Mouse (Mus musculus) hindbrain, postnatal 0 days (tissue): ENCODE results near the gene Elf5. TPM values are rescaled to one million over a fixed set of nuclear protein-coding genes. Genes with fewer than 3 reads are reported as not detected.

Experiments used
- ATAC-seq: fragments of 200-750 bp; cut with Nextera tagmentation; 2 replicates; pipeline ENCODE4 v1.8.0; 2017; ENCODE audit warnings: mild to moderate bottlenecking, moderate TSS enrichment, moderate library complexity
- DNase-seq: peaks from one replicate; pipeline ENCODE4 v3.0.0-alpha.2; 2015; ENCODE audit warnings: low spot score
- H3K27ac ChIP-seq: fragments of 300-500 bp; sonication (generic); 2 replicates; pipeline ENCODE4 v1.5.1; 2014; ENCODE audit warnings: mild to moderate bottlenecking
- H3K27me3 ChIP-seq: fragments of 300-500 bp; sonication (generic); 2 replicates; pipeline ENCODE4 v1.6.1; 2014; ENCODE audit warnings: low read length, mixed read lengths; ENCODE audit not compliant: insufficient read depth
- H3K36me3 ChIP-seq: fragments of 300-500 bp; sonication (generic); 2 replicates; pipeline ENCODE4 v1.6.1; 2014; ENCODE audit warnings: low read length, mixed read lengths; ENCODE audit not compliant: insufficient read depth
- H3K4me1 ChIP-seq: fragments of 300-500 bp; sonication (generic); 2 replicates; pipeline ENCODE4 v1.6.1; 2014; ENCODE audit warnings: antibody characterized with exemption, low read length, mixed read lengths; ENCODE audit not compliant: insufficient read depth
- H3K4me2 ChIP-seq: fragments of 300-500 bp; sonication (generic); 2 replicates; pipeline ENCODE4 v1.6.1; 2014; ENCODE audit warnings: low read depth, mild to moderate bottlenecking, low read length, moderate library complexity, mixed read lengths
- H3K4me3 ChIP-seq: fragments of 300-500 bp; sonication (generic); 2 replicates; pipeline ENCODE4 v1.5.1; 2014; ENCODE audit warnings: low read length
- H3K9ac ChIP-seq: fragments of 300-500 bp; sonication (generic); replicated peaks from 2 replicates; pipeline ENCODE4 v1.6.1; 2014; ENCODE audit warnings: mild to moderate bottlenecking, low read length, moderate library complexity, mixed read lengths
- H3K9me3 ChIP-seq: fragments of 300-500 bp; sonication (generic); 2 replicates; pipeline ENCODE4 v1.6.1; 2016; ENCODE audit warnings: low read length, mixed read lengths
- CTCF ChIP-seq: IDR thresholded peaks from 2 replicates; pipeline ENCODE4 v1.5.1; 2016; ENCODE audit warnings: antibody characterized with exemption, control low read depth, low read depth
- WGBS: fragments of 180-500 bp; shearing (Covaris S2); extraction: QIAGEN DNeasy Blood & Tissue Kit; methylation state at CpG from one replicate; pipeline ENCODE4 v1.1.7; 2014; 5-methylcytosine and 5-hydroxymethylcytosine counted together
- polyA plus RNA-seq: library from polyadenylated mRNA; unstranded; fragments of >200 nt; fragmentation: Nextera tagmentation; extraction: Ambion mirVana; gene quantifications from 2 replicates; pipeline ENCODE4 v1.2.1, GENCODE M21; 2015
- total RNA-seq: library from RNA; depleted of rRNA; stranded (reverse); fragments of >200 nt; gene quantifications from 2 replicates; pipeline ENCODE4 v1.2.3, GENCODE M21; 2014; rRNA removed

The Elf5 gene
- total and polyA plus RNA-seq, 2 experiments from 2014 or later, result not detected

GRCm38 (mm10) chr2:103484617-103485401, 73.3 kb downstream of the Elf5 start, which contains the start of gene Cat:
Gene Cat, minus strand, starts transcription at chr2:103485160.
- peak; percentile 99 for ATAC-seq
- WGBS, result under 1% methylated on average over 41 of the region's 41 CpGs
- no peaks in the 10 kb centered on the region for H3K36me3 ChIP-seq
- H3K27me3 ChIP-seq, result no peaks in the 10 kb centered on the region
- peaks cover 7% of the 10 kb centered on the region; the same call in 1 of the 2 replicates for H3K4me1 ChIP-seq
- TF ChIP-seq CTCF, result no peak
- peak; percentile 96 for DNase-seq
- H3K9ac ChIP-seq, result peak within 1 kb of the TSS; percentile 83
- peak within 1 kb of the TSS; percentile 98 for H3K27ac ChIP-seq
- H3K4me3 ChIP-seq, result peak within 1 kb of the TSS; percentile 87
- H3K4me2 ChIP-seq, result peak within 1 kb of the TSS; percentile 68
- no peaks in the 10 kb centered on the region for H3K9me3 ChIP-seq

- TF ChIP-seq CTCF, result no peak
- ATAC-seq (no peak), DNase-seq (no peak)
- Histone ChIP-seq H3K27ac (no peak overlapping the region), H3K9ac (no peak overlapping the region), H3K4me2 (no peak overlapping the region), H3K36me3 (no peaks in the 10 kb centered on the region), H3K9me3 (no peaks in the 10 kb centered on the region), H3K4me1 (no peaks in the 10 kb centered on the region), H3K4me3 (no peak overlapping the region), H3K27me3 (no peaks in the 10 kb centered on the region)
- WGBS, result 84% methylated on average over 4 of the region's 4 CpGs
Observed at GRCm38 (mm10) chr2:103492526-103492925, 81.0 kb downstream of the Elf5 start.

GRCm38 (mm10) chr2:103493827-103494226, 82.3 kb downstream of the Elf5 start:
- ATAC-seq (no peak), DNase-seq (no peak)
- H3K4me3 ChIP-seq, result no peak overlapping the region
- H3K4me1 ChIP-seq, result no peaks in the 10 kb centered on the region
- H3K36me3 ChIP-seq, result no peaks in the 10 kb centered on the region
- no peak overlapping the region for H3K4me2 ChIP-seq
- H3K9ac ChIP-seq, result no peak overlapping the region
- TF ChIP-seq CTCF, result no peak
- no peak overlapping the region for H3K27ac ChIP-seq
- H3K9me3 ChIP-seq, result no peaks in the 10 kb centered on the region
- 59% methylated on average over 4 of the region's 4 CpGs for WGBS
- no peaks in the 10 kb centered on the region for H3K27me3 ChIP-seq

- ATAC-seq (no peak), DNase-seq (no peak)
- no peak overlapping the region for H3K9ac ChIP-seq
- H3K9me3 ChIP-seq, result no peaks in the 10 kb centered on the region
- no peaks in the 10 kb centered on the region for H3K4me1 ChIP-seq
- no peak overlapping the region for H3K27ac ChIP-seq
- H3K27me3 ChIP-seq, result no peaks in the 10 kb centered on the region
- no peaks in the 10 kb centered on the region for H3K36me3 ChIP-seq
- no peak overlapping the region for H3K4me3 ChIP-seq
- WGBS, result 87% methylated on average over 6 of the region's 6 CpGs
- no peak for TF ChIP-seq CTCF
- no peak overlapping the region for H3K4me2 ChIP-seq
Observed at GRCm38 (mm10) chr2:103495633-103496418, 84.3 kb downstream of the Elf5 start.

Other genes starting within 250 kb of the Elf5 start
- 0.04 TPM in 1 of 2 replicates, not detected in the other for gene Ehf, start 108.4 kb upstream of the Elf5 start, total RNA-seq
- gene Ehf, start 108.4 kb upstream of the Elf5 start, polyA plus RNA-seq, result 0.20 and 0.24 TPM in 2 replicates
- gene Cat, start 73.5 kb downstream of the Elf5 start, total RNA-seq, result 112 and 116 TPM in 2 replicates
- 58.5 and 71.4 TPM in 2 replicates for gene Cat, start 73.5 kb downstream of the Elf5 start, polyA plus RNA-seq
- 42.9 and 45.9 TPM in 2 replicates for gene Abtb2, start 154.6 kb downstream of the Elf5 start, total RNA-seq
- 11.7 and 11.8 TPM in 2 replicates for gene Abtb2, start 154.6 kb downstream of the Elf5 start, polyA plus RNA-seq